Mouse (Mus musculus) bone marrow macrophage, adult 2 months (primary cell): Measurements from ENCODE around the gene Disp1.

Experiments used
- CTCF ChIP-seq: IDR thresholded peaks from 2 replicates; pipeline ENCODE4 v1.5.1; 2012; ENCODE audit warnings: low read depth, mild to moderate bottlenecking, low read length, moderate library complexity
- POLR2A ChIP-seq: IDR thresholded peaks from 2 replicates; pipeline ENCODE4 v1.6.1; 2012; ENCODE audit warnings: mild to moderate bottlenecking, low read depth, low read length, borderline replicate concordance

DNA sequence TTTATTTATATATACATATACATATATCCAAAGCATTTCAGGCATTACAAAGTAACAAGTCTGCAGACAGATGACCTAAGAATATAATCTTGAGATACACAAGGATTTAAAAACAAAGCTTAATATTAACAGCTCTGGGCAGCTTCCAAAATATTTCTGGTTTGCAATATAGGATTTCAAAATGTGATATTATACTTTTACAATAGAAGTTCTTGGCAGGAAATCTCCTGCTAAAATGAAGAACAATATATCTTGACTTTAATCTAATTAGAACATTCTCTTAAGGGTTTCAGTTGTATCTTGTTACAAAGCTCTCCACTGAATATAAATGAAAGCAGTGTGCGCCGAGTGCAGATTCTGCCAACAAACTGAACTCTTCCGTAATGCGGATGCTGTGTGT is 68.0 kb downstream of the Disp1 start:
- TF ChIP-seq CTCF = no peak
- TF ChIP-seq POLR2A = no peak
